Mouse (Mus musculus) layer of hippocampus, adult 9-11 months (tissue): ENCODE data around the gene Gm6803.
"Not testable (repeated sequence)": the region's sequence is repeated elsewhere in the genome, so short reads cannot be mapped to it uniquely, and the experiment has no call there.

ENCODE experiments used
- DNase-seq: peaks from one replicate; pipeline ENCODE4 v3.0.0; 2022

The Gm6803 gene

GRCm38 (mm10) chr12:88018671-88019070 lies at the start of gene Gm6803:
Gene Gm6803, minus strand, starts transcription at chr12:88018771.
- DNase-seq = not testable (repeated sequence)

- not testable (repeated sequence) for DNase-seq
These were observed 26.7 kb upstream of the Gm6803 start for GRCm38 (mm10) chr12:88045226-88045625.

- not testable (repeated sequence) for DNase-seq
These were observed 21.1 kb upstream of the Gm6803 start for GRCm38 (mm10) chr12:88039703-88040102.

- not testable (repeated sequence) for DNase-seq
These were observed 20.5 kb upstream of the Gm6803 start for GRCm38 (mm10) chr12:88039062-88039461.

GRCm38 (mm10) chr12:88032250-88032649 lies 13.7 kb upstream of the Gm6803 start:
- DNase-seq = not testable (repeated sequence)

GRCm38 (mm10) chr12:88026704-88027103 lies 8.1 kb upstream of the Gm6803 start, which contains the start of gene Gm2056:
Gene Gm2056, plus strand, starts transcription at chr12:88027004.
- DNase-seq = not testable (repeated sequence)

- not testable (repeated sequence) for DNase-seq
These were observed 7.0 kb downstream of the Gm6803 start, which contains the start of gene Gm2075 for GRCm38 (mm10) chr12:88011548-88011947. Gene Gm2075, plus strand, starts transcription at chr12:88011848.

- DNase-seq = not testable (repeated sequence)
These were observed 14.5 kb downstream of the Gm6803 start for GRCm38 (mm10) chr12:88004118-88004517.

GRCm38 (mm10) chr12:87984000-87984399 lies 34.6 kb downstream of the Gm6803 start:
- not testable (repeated sequence) for DNase-seq
